Mouse (Mus musculus): Measurements from ENCODE around the gene Chad. TPM values are rescaled to one million over a fixed set of nuclear protein-coding genes. Genes with fewer than 3 reads are reported as not detected.
A peak's percentile ranks its signal among the peaks of the same experiment; 100 is the strongest.

The Chad gene
- polyA plus RNA-seq, 1 experiment from 2014 or later: 0.24 TPM

DNA sequence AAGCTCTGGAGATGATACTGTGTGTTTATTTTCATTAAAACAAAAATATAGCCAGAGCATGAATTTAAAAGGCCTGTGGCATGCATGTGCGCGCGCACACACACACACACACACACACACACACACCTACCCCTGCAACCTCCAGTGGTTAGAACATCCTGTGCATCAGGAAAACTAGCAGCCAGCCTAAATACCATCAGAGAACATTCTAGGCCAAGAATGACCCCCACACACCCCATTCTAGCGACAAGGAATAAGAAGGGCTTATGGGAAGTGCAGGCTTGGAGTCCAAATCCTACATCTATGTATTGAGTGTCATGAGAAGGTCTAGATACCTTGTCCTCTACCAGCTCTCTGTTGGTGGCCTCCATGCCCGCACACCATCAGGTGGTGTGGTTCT is 1.5 kb upstream of the Chad start:
- H3K27ac ChIP-seq (ENCODE audit: low read length): no peak overlapping the region
- no peak overlapping the region for H3K4me2 ChIP-seq (ENCODE audit: low read length)
- 99% methylated on average over 5 of the region's 5 CpGs for WGBS
- H3K27me3 ChIP-seq (replicated peaks; ENCODE audit: control insufficient read depth, insufficient read depth, low read length): peaks cover 8% of the 10 kb centered on the region; the same call in 1 of the 2 replicates
- no peaks in the 10 kb centered on the region for H3K36me3 ChIP-seq (ENCODE audit: control insufficient read depth, insufficient read depth)
- no peak overlapping the region for H3K9ac ChIP-seq (replicated peaks; ENCODE audit: low read depth, low read length)
- no peaks in the 10 kb centered on the region for H3K9me3 ChIP-seq (ENCODE audit: control insufficient read depth, low read length)
- no peak for ATAC-seq
- H3K4me3 ChIP-seq (replicated peaks; ENCODE audit: low read length): no peak overlapping the region
- peaks cover 12% of the 10 kb centered on the region for H3K4me1 ChIP-seq (replicated peaks; ENCODE audit: control insufficient read depth, insufficient read depth, low read length)

DNA sequence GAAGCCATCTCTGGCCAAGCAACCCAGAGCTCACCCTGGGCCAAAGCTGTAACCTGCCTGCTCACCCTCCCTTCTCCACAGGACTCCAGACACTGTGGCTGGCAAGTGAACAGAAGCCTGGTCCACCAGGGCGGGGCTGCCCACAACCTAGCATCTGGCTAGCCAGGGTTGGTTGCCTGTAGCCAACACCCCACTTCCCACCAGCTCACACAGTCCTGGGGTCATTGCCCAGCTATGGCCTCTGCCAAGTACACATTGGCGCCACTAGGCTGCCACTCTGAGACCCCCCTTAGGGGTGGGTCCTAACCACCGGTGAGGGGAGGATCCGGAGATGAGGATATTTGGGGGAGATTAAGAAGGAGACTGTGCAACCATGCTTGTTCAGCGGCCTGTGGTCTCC is 1.0 kb upstream of the Chad start:
- peak overlapping the region; percentile 47; the same call in 1 of the 2 replicates for H3K4me2 ChIP-seq (ENCODE audit: low read length)
- no peak overlapping the region for H3K4me3 ChIP-seq (replicated peaks; ENCODE audit: low read length)
- no peaks in the 10 kb centered on the region for H3K36me3 ChIP-seq (ENCODE audit: control insufficient read depth, insufficient read depth)
- H3K27ac ChIP-seq (ENCODE audit: low read length): no peak overlapping the region
- peaks cover 8% of the 10 kb centered on the region; the same call in 1 of the 2 replicates for H3K27me3 ChIP-seq (replicated peaks; ENCODE audit: control insufficient read depth, insufficient read depth, low read length)
- H3K4me1 ChIP-seq (replicated peaks; ENCODE audit: control insufficient read depth, insufficient read depth, low read length): peaks cover 12% of the 10 kb centered on the region
- 51% methylated on average over 5 of the region's 5 CpGs for WGBS
- H3K9ac ChIP-seq (replicated peaks; ENCODE audit: low read depth, low read length): no peak overlapping the region
- no peaks in the 10 kb centered on the region for H3K9me3 ChIP-seq (ENCODE audit: control insufficient read depth, low read length)
- ATAC-seq: no peak

- Histone ChIP-seq H3K27me3 (replicated peaks; ENCODE audit: control insufficient read depth, insufficient read depth, low read length) (peaks cover 8% of the 10 kb centered on the region; the same call in 1 of the 2 replicates), H3K27ac (ENCODE audit: low read length) (no peak overlapping the region), H3K36me3 (ENCODE audit: control insufficient read depth, insufficient read depth) (no peaks in the 10 kb centered on the region), H3K9me3 (ENCODE audit: control insufficient read depth, low read length) (no peaks in the 10 kb centered on the region), H3K4me1 (replicated peaks; ENCODE audit: control insufficient read depth, insufficient read depth, low read length) (peaks cover 12% of the 10 kb centered on the region), H3K4me3 (replicated peaks; ENCODE audit: low read length) (peak overlapping the region; percentile 25), H3K4me2 (ENCODE audit: low read length) (peak overlapping the region; percentile 47), H3K9ac (replicated peaks; ENCODE audit: low read depth, low read length) (no peak overlapping the region)
- ATAC-seq: no peak
- 9% methylated on average over 16 of the region's 16 CpGs for whole genome bisulfite sequencing
Observed at GRCm38 (mm10) chr11:94565151-94565479, 268 bp downstream of the Chad start.

DNA sequence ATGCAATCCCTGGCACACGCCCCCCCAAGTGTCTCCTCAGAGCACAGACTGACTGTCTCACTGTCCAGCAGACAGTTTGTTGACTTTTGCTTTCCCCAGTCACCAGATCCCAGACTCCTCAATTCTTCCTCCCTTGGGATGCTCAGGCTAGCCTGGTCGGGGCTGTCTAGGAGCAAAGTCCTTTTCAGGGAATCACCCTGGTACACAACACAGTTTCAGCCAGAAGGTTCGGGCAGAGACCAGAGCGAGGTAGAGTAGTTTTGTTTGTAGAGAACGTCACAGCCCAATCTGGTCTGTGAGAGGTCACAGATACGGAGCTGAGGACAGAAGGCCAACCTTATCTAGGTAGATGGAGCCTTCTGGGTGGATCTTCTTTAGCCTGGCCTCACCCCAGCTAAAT is 1.7 kb downstream of the Chad start:
- H3K27me3 ChIP-seq (replicated peaks; ENCODE audit: control insufficient read depth, insufficient read depth, low read length): peaks cover 8% of the 10 kb centered on the region; the same call in 1 of the 2 replicates
- H3K4me2 ChIP-seq (ENCODE audit: low read length): no peak overlapping the region
- WGBS: 86% methylated on average over 6 of the region's 6 CpGs
- no peaks in the 10 kb centered on the region for H3K36me3 ChIP-seq (ENCODE audit: control insufficient read depth, insufficient read depth)
- ATAC-seq: no peak
- H3K4me3 ChIP-seq (replicated peaks; ENCODE audit: low read length): no peak overlapping the region
- H3K9me3 ChIP-seq (ENCODE audit: control insufficient read depth, low read length): no peaks in the 10 kb centered on the region
- peaks cover 12% of the 10 kb centered on the region for H3K4me1 ChIP-seq (replicated peaks; ENCODE audit: control insufficient read depth, insufficient read depth, low read length)
- no peak overlapping the region for H3K27ac ChIP-seq (ENCODE audit: low read length)
- no peak overlapping the region for H3K9ac ChIP-seq (replicated peaks; ENCODE audit: low read depth, low read length)

- ATAC-seq: no peak
- H3K27me3 ChIP-seq (replicated peaks; ENCODE audit: control insufficient read depth, insufficient read depth, low read length): peaks cover 8% of the 10 kb centered on the region; the same call in 1 of the 2 replicates
- peaks cover 12% of the 10 kb centered on the region for H3K4me1 ChIP-seq (replicated peaks; ENCODE audit: control insufficient read depth, insufficient read depth, low read length)
- no peak overlapping the region for H3K27ac ChIP-seq (ENCODE audit: low read length)
- WGBS: 91% methylated on average over 7 of the region's 7 CpGs
- H3K9ac ChIP-seq (replicated peaks; ENCODE audit: low read depth, low read length): no peak overlapping the region
- H3K9me3 ChIP-seq (ENCODE audit: control insufficient read depth, low read length): no peaks in the 10 kb centered on the region
- H3K36me3 ChIP-seq (ENCODE audit: control insufficient read depth, insufficient read depth): no peaks in the 10 kb centered on the region
- no peak overlapping the region for H3K4me2 ChIP-seq (ENCODE audit: low read length)
- no peak overlapping the region for H3K4me3 ChIP-seq (replicated peaks; ENCODE audit: low read length)
Observed at GRCm38 (mm10) chr11:94567326-94567725, 2.5 kb downstream of the Chad start.

DNA sequence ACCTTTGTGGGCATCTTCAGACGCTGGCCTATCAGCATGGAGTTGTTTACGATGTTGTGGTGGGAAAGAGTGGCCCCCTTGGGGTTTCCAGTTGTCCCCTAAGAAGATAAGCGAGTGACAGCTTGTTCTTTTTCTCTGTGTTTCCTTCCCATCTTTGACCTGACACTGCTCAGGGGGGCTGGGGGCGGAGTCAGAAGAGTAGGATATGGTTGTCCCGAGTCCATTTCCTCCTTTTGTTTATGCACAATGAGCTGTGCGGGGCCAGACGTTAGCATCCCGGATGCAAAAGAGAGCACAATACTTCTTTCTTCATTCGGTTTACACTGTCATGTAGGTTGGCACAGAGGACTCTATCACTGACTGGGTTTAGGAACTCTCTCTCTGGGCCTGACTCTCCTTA is 5.8 kb downstream of the Chad start:
- Histone ChIP-seq H3K4me3 (replicated peaks; ENCODE audit: low read length) (no peak overlapping the region), H3K36me3 (ENCODE audit: control insufficient read depth, insufficient read depth) (no peaks in the 10 kb centered on the region), H3K9ac (replicated peaks; ENCODE audit: low read depth, low read length) (no peak overlapping the region), H3K27ac (ENCODE audit: low read length) (no peak overlapping the region), H3K4me1 (replicated peaks; ENCODE audit: control insufficient read depth, insufficient read depth, low read length) (no peaks in the 10 kb centered on the region), H3K9me3 (ENCODE audit: control insufficient read depth, low read length) (no peaks in the 10 kb centered on the region), H3K27me3 (replicated peaks; ENCODE audit: control insufficient read depth, insufficient read depth, low read length) (no peaks in the 10 kb centered on the region), H3K4me2 (ENCODE audit: low read length) (no peak overlapping the region)
- 50% methylated on average over 9 of the region's 9 CpGs for WGBS
- ATAC-seq: no peak

- H3K27ac ChIP-seq (ENCODE audit: low read length): no peak overlapping the region
- no peaks in the 10 kb centered on the region for H3K36me3 ChIP-seq (ENCODE audit: control insufficient read depth, insufficient read depth)
- no peak overlapping the region for H3K4me2 ChIP-seq (ENCODE audit: low read length)
- H3K4me1 ChIP-seq (replicated peaks; ENCODE audit: control insufficient read depth, insufficient read depth, low read length): no peaks in the 10 kb centered on the region
- no peak overlapping the region for H3K4me3 ChIP-seq (replicated peaks; ENCODE audit: low read length)
- ATAC-seq: no peak
- 93% methylated on average over 1 of the region's 1 CpGs for WGBS
- no peaks in the 10 kb centered on the region for H3K27me3 ChIP-seq (replicated peaks; ENCODE audit: control insufficient read depth, insufficient read depth, low read length)
- no peaks in the 10 kb centered on the region for H3K9me3 ChIP-seq (ENCODE audit: control insufficient read depth, low read length)
- H3K9ac ChIP-seq (replicated peaks; ENCODE audit: low read depth, low read length): no peak overlapping the region
Observed at GRCm38 (mm10) chr11:94571850-94572249, 7.0 kb downstream of the Chad start.

DNA sequence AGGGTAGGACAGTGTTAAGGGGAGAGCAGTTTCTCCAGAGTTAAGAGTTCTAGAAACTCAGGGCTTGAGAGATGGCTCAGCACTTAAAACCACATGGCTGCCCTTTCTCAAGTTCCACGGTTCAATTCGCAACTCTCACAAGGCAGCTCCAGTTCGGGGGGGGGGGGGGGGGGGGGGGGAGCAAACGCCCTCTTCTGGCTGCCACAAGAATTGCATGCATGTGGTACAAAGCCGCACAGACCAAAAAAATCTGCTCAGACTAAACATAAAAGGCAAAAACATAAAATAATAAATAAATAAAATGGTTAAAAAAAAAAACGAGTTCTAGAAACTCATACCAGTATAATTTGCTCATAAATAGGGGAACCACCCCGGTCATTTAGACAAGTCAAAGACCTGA is 9.7 kb downstream of the Chad start:
- ATAC-seq: no peak
- H3K9ac ChIP-seq (replicated peaks; ENCODE audit: low read depth, low read length): no peak overlapping the region
- H3K9me3 ChIP-seq (ENCODE audit: control insufficient read depth, low read length): no peaks in the 10 kb centered on the region
- no peaks in the 10 kb centered on the region for H3K27me3 ChIP-seq (replicated peaks; ENCODE audit: control insufficient read depth, insufficient read depth, low read length)
- no peak overlapping the region for H3K4me3 ChIP-seq (replicated peaks; ENCODE audit: low read length)
- no peak overlapping the region for H3K4me2 ChIP-seq (ENCODE audit: low read length)
- 21% methylated on average over 7 of the region's 7 CpGs for WGBS
- no peaks in the 10 kb centered on the region for H3K4me1 ChIP-seq (replicated peaks; ENCODE audit: control insufficient read depth, insufficient read depth, low read length)
- H3K36me3 ChIP-seq (ENCODE audit: control insufficient read depth, insufficient read depth): no peaks in the 10 kb centered on the region
- no peak overlapping the region for H3K27ac ChIP-seq (ENCODE audit: low read length)

- Histone ChIP-seq H3K4me3 (replicated peaks; ENCODE audit: low read length) (no peak overlapping the region), H3K9me3 (ENCODE audit: control insufficient read depth, low read length) (no peaks in the 10 kb centered on the region), H3K27me3 (replicated peaks; ENCODE audit: control insufficient read depth, insufficient read depth, low read length) (no peaks in the 10 kb centered on the region), H3K27ac (ENCODE audit: low read length) (no peak overlapping the region), H3K4me2 (ENCODE audit: low read length) (no peak overlapping the region), H3K4me1 (replicated peaks; ENCODE audit: control insufficient read depth, insufficient read depth, low read length) (no peaks in the 10 kb centered on the region), H3K36me3 (ENCODE audit: control insufficient read depth, insufficient read depth) (no peaks in the 10 kb centered on the region), H3K9ac (replicated peaks; ENCODE audit: low read depth, low read length) (no peak overlapping the region)
- 79% methylated on average over 2 of the region's 2 CpGs for WGBS
- ATAC-seq: no peak
Observed at GRCm38 (mm10) chr11:94575036-94575435, 10.2 kb downstream of the Chad start.

DNA sequence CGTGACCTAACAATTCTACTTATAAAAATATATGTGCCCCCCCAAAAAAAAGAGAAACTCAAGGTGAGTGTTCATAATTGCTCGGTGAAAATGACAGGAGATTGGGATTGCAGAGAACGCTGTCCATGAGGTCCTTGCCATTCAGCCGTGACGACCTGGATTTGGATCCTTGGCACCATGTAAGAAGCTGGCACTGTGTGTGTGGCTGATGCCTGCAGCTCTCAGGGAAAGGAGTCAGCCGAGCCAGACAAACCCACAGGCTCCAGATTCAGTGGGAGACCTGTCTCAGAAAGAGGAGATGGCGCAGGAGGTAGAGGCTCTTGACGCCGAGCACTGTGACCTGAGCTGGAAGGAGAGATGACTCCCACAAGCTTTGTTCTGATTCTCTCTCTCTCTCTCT is 11.5 kb downstream of the Chad start:
- 81% methylated on average over 9 of the region's 9 CpGs for WGBS
- Histone ChIP-seq H3K9ac (replicated peaks; ENCODE audit: low read depth, low read length) (no peak overlapping the region), H3K4me3 (replicated peaks; ENCODE audit: low read length) (no peak overlapping the region), H3K4me2 (ENCODE audit: low read length) (no peak overlapping the region), H3K36me3 (ENCODE audit: control insufficient read depth, insufficient read depth) (no peaks in the 10 kb centered on the region), H3K27ac (ENCODE audit: low read length) (no peak overlapping the region), H3K9me3 (ENCODE audit: control insufficient read depth, low read length) (no peaks in the 10 kb centered on the region), H3K27me3 (replicated peaks; ENCODE audit: control insufficient read depth, insufficient read depth, low read length) (no peaks in the 10 kb centered on the region), H3K4me1 (replicated peaks; ENCODE audit: control insufficient read depth, insufficient read depth, low read length) (no peaks in the 10 kb centered on the region)
- no peak for ATAC-seq

Measured in forebrain, embryonic 16.5 days (tissue).